Mouse (Mus musculus) kidney, adult 2 months (tissue): ENCODE results near the gene Sel1l2.

Experiments
- CTCF ChIP-seq: fragments of 200-500 bp; conservative IDR thresholded peaks from 2 replicates; pipeline ENCODE4 v1.5.1; 2011; ENCODE audit warnings: low read depth, mild to moderate bottlenecking, control low read depth, low read length, moderate library complexity, mixed read lengths; ENCODE audit not compliant: insufficient read depth, insufficient read length
- POLR2A ChIP-seq: fragments of 200-500 bp; IDR thresholded peaks from one replicate; pipeline ENCODE4 v1.6.1; 2011; ENCODE audit warnings: low read depth, low read length, control low read depth

- TF ChIP-seq POLR2A = no peak
- TF ChIP-seq CTCF = no peak
Observed at GRCm38 (mm10) chr2:140230295-140230694, 159.2 kb downstream of the Sel1l2 start.
